Mouse (Mus musculus): ENCODE results near the gene Teddm1b. TPM values are rescaled to one million over a fixed set of nuclear protein-coding genes. Genes with fewer than 3 reads are reported as not detected.

The Teddm1b gene
- polyA plus RNA-seq, 2 experiments from 2014 or later: 0.20 TPM; not detected in 1

DNA sequence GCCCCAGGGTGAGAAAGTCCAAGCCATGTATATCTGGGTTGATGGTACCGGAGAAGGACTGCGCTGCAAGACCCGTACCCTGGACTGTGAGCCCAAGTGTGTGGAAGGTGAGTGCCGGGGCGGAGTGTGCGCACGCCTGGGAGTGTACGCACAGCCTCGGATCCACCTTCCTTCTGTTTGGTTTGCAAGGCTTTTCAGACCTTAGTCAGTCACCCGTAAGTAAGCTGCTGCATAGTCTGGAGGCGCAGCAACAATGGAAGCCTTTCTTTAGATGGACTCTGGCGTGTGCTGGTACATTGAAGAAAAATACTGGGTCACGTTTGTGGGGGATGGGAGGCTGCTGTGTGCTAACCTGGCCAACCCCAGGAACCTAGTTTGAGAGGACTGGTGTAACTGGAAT lies 28.9 kb downstream of the Teddm1b start:
- no peak for ATAC-seq

DNA sequence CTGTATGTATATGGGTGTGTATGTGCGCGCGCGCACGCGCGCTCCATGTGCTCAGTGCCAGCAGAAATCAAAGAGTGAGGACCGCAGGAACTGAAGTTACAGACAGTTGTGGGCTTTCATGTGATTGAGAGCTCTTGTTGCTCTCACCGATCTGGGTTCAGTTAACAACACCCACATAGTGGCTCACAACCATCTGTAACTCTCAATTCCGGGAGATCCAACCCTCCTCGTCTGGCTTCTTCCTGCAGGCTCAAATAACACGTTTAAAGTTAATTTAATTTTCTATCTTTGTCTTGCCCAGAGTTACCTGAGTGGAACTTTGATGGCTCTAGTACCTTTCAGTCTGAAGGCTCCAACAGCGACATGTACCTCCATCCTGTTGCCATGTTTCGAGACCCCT lies 30.1 kb downstream of the Teddm1b start:
- no peak for ATAC-seq

DNA sequence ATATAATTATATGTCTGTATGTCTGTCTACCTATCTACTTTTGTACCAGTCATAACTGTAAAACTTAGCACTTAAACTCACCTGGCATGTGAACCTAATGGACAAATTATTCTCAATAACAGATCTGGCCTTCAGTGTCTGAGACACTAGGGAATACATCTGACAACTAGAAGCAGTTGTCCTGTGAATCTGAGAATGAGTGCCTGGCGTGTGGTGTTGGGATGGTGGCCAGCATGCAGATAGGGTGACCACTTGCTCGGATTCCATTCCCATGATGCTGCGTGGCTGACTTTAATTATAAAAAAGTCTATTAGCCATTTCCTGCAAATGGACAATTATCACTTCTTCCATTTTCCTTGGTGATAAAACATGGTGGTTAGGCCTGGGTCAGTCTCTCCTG lies 31.7 kb downstream of the Teddm1b start:
- ATAC-seq: no peak

DNA sequence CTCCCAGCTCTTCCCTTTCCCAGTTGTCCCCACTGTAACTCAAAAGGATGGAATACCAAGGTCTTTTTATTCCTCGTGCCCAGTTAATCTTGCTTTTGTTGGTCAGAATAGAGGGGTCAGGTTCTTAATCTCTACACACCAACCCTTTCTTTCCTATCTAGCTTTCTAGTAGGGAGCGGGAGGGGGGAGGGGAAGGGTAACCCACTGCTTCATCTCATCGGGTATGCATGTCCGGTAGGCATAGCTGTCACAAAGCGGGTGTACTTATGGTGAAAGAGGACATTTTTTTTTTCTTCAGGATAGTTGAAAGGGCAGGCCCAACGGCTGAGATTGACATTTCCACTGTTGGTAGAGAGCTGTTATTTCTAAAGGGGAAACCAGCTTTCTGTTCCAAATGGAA lies 34.1 kb downstream of the Teddm1b start:
- no peak for ATAC-seq

DNA sequence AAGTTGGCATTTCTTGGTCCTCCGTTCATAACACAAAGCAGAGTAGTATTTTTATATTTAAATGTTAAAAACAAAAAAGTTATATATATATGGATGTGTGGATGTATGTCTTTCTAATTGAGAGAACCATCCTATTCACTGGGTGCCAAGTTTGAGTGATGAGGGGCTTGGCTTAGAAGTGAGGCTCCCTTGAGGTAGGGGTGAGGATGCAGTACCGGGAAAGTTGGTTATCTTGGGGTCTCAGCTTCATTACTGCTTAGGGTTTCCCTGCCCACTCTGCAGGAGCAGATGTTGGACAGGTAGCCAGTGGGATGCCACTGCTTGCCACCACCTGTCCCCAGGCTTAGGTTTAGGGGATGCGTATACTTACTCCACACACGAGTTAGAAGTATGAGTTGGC lies 34.6 kb downstream of the Teddm1b start:
- ATAC-seq: no peak

DNA sequence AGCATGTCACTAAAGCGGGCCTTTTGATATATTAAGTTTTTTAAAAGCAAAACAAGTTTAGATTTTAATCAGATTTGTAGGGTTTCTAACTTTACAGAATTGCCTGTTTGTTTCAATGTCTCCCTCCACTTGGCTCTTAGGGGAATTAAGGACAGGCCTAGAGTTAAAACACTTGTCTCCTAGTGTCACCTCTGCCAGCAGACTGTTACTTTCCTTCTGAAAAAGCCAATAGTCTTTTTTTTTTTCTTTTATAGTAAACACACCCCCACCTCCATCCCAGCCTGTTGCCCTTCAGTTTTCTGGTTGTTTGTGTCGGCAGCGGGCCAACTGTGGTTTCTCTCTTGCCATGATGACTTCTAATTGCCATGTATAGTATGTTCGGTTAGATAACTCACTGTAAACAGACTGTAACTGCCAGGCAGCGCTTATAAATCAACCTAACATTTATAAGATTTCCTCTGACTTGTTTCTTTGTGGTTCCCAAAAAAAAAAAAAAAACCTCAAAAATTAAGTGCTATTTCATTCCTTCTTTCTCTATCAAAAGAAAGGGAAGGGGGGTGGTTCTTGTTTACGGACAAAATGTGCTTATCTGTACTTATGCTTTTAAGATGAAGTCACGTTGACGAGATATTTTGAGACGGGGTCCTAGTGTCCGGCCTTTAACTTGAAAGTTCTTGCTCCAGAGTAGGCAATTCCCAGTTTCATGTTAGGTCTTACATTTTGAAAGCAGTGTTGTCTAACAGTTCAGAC lies 35.2 kb downstream of the Teddm1b start:
- ATAC-seq: no peak

DNA sequence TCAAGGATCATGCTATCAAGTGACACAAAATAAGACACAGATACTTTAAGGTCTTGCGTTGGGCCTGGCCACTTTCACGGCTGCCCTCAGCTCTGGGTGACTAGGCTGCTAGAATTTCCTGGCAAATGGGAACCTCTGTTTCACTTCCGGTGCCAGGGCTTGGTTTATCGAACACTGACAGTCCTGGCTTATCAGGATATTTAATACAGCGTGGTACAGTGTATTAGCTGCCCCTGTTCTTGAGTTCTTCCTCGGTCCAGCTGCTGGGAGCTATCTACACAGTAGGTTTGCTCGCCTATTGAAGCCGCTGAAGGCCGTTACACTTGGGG lies 35.8 kb downstream of the Teddm1b start:
- no peak for ATAC-seq

DNA sequence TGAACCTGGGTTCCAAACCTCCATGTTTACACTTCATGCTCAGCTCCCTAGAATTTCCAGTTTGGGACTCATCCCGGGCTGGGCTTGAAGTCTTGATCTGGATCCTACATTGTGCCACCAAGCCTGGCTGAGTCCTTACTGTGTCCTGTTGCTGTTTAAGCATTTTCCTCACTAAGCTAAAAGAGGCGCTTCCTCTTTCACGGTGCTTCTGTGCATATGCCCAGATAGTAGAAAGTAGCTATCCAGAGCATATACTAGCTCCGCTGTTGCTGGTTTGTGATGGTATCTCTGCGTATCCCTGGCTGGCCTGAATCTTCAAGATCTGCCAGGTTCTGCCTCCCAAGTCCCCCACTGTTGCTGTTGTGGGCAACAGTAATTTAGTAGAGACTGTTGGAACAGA lies 36.3 kb downstream of the Teddm1b start:
- ATAC-seq: no peak

DNA sequence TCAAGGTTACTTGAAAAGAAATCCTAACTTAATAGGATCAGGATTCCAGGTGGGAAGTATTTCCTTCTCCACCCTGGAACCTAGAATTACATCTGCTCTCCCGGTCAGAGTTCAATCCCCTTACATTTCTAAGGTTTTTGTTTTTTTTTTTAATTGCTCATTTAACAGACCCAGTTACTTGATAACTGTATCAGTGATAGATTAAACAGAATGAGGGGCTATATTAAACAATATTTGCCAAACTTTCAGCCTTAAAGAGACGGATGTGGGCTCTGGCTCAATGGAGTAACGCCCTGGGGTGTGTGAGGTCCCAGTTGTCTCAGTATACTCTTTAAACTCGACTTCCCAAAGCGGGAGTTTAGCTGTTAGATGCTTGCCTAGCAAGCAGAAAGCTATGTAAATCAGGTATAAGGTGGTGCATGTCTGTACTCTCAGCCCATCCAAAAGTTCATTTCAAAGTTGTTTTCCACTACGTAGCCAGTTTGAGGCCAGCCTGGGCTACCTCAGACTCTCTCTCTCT lies 37.2 kb downstream of the Teddm1b start:
- ATAC-seq: no peak

DNA sequence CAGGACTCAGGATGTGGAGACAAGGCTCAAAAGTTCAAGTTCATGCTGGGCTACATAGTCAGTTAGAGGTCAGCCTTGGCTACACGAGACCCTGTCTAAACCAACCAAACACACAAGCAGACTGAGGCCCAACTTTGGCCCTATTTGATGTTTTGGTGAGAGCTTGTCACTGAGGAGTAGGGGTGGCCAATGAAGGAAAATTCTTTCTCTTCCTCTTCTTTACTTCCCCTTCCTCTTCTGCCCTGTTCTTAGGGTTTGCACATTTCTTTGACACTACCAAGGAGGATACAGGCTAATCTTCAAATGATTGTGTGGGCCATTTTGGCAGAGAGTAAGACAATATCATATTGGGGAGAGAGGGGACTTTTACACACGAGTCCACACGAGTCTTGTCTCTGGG lies 39.7 kb downstream of the Teddm1b start:
- no peak for ATAC-seq

DNA sequence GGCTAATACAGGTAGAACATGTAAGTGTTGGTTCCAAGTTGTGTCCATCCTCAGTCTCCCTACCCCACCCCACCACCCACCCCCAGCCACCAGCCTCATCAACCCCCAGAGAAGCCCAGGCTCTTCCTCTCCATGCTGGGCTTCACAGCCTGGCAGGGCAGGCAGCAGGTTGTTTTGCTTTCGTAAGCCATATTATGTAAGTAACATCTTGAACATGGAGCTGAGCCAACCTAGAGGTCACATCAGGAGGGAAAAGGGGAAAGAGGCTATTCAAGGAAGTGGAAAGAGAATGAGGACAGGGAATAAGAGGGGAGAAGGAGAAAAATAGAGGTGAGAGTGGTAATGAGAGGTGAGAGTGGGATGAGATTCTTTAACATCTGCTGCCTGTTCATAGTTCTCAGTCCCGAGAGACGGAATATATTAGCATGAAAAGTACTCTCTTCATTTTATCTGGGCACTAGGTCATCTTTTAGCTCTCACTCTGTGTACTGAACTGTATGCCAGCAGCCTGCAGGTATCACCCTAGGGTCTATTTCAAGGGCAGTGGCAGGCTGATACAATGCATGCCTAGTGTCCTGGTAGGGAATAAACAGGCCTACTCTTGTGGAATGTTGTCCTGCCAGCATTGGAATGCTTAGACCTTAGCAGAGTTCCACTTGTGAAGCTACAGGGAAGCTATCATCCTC lies 44.5 kb downstream of the Teddm1b start:
- ATAC-seq: no peak

DNA sequence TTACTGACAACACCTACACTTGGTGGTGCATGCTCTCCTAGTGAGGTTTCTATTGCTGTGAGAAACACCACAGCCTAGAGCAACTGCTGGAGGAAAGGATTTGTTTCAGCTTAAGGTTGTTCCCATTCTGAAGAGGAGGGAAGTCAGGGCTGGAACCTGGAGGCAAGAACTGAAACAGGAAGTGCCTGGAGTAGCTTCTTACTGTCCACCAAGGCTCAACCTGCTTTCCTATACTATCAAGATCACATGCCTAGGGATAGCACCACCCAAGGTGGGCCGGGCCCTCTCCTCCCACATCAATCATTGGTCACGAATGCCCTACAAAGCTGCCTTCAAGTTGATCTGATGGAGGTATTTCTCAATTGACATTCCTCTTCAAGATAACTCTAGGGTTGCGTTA lies 47.5 kb downstream of the Teddm1b start:
- no peak for ATAC-seq

DNA sequence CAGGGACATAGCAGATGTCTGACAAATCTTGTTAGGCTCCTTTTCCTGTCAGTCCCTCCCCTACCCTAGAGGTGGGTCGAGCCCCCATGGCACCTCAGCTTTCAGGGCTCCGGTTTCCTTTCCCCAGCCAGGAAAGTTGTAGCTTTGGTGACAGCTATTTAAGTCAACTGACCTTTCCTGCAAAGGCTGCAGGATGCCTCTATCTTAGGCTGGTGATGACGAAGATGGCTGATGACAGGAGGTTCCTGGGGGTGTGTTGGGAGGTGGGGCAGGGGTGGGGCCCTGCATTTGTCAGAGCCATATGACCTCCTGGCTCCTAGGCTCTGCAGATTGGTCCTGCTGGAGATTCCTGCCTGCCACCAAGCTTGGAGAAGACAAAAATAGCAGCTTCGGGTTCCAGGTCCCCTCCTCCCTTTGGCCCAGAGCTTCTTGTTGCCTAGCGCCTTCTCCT lies 48.5 kb downstream of the Teddm1b start:
- ATAC-seq: no peak

DNA sequence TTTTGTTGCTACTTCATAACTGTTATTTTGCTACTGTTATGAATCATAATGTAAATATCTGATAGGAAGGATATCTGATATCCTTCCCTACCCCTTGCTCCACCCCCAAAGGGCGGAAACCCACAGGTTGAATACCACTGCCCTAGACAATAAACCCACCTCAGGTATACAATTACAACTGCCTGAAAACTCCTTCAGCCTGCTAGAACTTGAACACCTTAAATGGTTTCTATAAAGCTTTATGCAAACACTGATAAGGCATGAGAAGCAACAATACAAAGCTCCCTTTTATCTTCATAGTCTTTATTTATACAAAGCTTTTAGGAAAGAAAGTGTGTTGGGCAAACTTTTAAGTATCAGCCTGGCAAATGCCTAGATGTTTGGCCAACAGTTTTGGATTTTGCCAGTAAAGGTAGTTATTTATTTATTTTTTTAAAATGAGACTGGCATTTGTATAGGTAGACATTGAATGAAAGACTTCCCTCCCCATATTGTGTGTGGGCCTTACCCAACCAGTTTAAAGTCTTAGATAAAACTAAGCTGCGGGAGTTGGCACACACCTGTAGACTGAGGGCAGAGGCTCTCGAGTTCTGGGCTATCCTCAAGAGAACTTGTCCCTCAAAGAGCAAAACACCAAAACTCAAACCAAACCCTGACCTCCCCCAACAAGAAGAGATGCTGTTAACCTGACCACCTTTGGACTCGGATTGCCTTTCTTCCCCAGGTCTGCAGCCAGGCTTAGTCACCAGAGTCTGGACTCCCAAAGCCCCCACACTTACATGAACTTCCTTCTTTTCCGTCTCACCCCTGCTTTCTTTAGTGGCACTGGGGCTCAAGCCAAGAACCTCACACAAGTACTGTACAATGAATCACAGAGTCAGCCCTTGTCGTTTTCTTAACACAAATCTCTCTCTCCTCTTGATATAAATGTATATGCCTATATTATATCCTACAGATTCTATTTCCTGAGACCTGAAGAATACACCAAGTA lies 50.5 kb downstream of the Teddm1b start:
- no peak for ATAC-seq

Other genes with a start within 250 kb of the Teddm1b start
- under 1 TPM in 1 of 2 experiments, not detected in 1; 0.22 TPM for gene Rgs8, start 221.3 kb upstream of the Teddm1b start, polyA plus RNA-seq (2017; shearing (Covaris generic))
- gene Rgs16, start 134.0 kb upstream of the Teddm1b start, polyA plus RNA-seq (2017; shearing (Covaris generic)): 10 to 100 TPM; 10.9 to 46.2 TPM
- 10 to 100 TPM; 53.0 to 58.5 TPM for gene Rnasel, start 124.9 kb upstream of the Teddm1b start, polyA plus RNA-seq (2017; shearing (Covaris generic))
- under 1 TPM in 1 of 2 experiments, not detected in 1; 0.20 TPM for gene Rgsl1, start 30.2 kb upstream of the Teddm1b start, polyA plus RNA-seq (2017; shearing (Covaris generic))
- under 1 TPM in 1 of 2 experiments, not detected in 1; 0.48 TPM for gene Teddm1a, start 17.4 kb downstream of the Teddm1b start, polyA plus RNA-seq (2017; shearing (Covaris generic))
- gene Glul, start 25.6 kb downstream of the Teddm1b start, polyA plus RNA-seq (2017; shearing (Covaris generic)): 10 to 100 TPM; 29.7 to 36.7 TPM
- gene Teddm2, start 25.9 kb downstream of the Teddm1b start, polyA plus RNA-seq (2017; shearing (Covaris generic)): under 1 TPM; 0.38 to 0.81 TPM

All from CD4-positive, CD25-positive, alpha-beta regulatory T cell, adult 4 months (primary cell).